Comparison of ENCODE assay signal across 1 mouse cellular context in genomic region chr8:104630574-104630973, GRCm38 (mm10).
TF ChIP-seq lines count a peak whose summit lies in the region.

No protein-coding gene starts in this region.

TF ChIP-seq in MEL, 35 proteins besides CTCF, POLR2A, EP300 and RAD21:
- TF ChIP-seq SIN3A (IDR thresholded peaks at IDR 0.05; ENCODE audit: low read length) (0 out of 2 replicates have a peak, but pooled peaks have one; percentile 2), JUND (IDR thresholded peaks at IDR 0.05; ENCODE audit: low read depth, low read length) (no peak), NRF1 (IDR thresholded peaks at IDR 0.05; ENCODE audit: insufficient read depth, low read depth, low read length, poor library complexity, severe bottlenecking) (no peak)
